Mouse (Mus musculus): Measurements from ENCODE around the gene Madcam1. TPM values are rescaled to one million over a fixed set of nuclear protein-coding genes. Genes with fewer than 3 reads are reported as not detected.

Madcam1 gene
- polyA plus RNA-seq, 1 experiment from 2014 or later = 1.1 TPM

GRCm38 (mm10) chr10:79707162-79707561, 42.8 kb downstream of the Madcam1 start:
- Histone ChIP-seq H3K27me3 (replicated peaks; ENCODE audit: control insufficient read depth, insufficient read depth, low read length) (no peaks in the 10 kb centered on the region), H3K4me1 (ENCODE audit: control insufficient read depth, insufficient read depth, low read length) (peaks cover 15% of the 10 kb centered on the region), H3K9me3 (replicated peaks; ENCODE audit: control insufficient read depth, low read length) (no peaks in the 10 kb centered on the region), H3K36me3 (ENCODE audit: control insufficient read depth, insufficient read depth, low read length) (peaks cover 39% of the 10 kb centered on the region), H3K4me3 (ENCODE audit: low read depth, low read length) (no peak overlapping the region), H3K9ac (ENCODE audit: low read length) (no peak overlapping the region), H3K27ac (ENCODE audit: low read depth, low read length) (no peak overlapping the region), H3K4me2 (ENCODE audit: low read length) (no peak overlapping the region)
- ATAC-seq = no peak
- DNase-seq (ENCODE audit: low spot score) = no peak
- 91% methylated on average over 1 of the region's 1 CpGs for WGBS

DNA sequence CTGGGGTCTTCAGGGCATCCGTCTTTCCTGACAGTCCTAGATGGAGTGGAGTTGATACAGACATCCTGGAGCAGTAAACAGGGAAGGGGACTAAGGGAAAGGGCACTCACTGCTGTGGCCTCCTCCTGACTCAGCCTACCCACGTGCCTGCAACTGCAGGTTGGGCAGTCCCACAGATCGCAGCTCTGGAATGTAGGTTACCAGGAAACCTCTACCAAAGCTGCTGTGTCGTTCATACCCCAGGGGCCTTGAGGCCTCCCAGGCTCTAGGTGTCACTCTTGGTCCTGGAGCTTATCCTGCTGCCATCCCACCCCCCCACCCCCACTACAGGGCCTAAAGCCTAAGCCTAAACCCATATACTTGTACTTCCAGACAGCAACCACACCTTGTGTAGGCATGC, 43.4 kb downstream of the Madcam1 start:
- 78% methylated on average over 4 of the region's 4 CpGs for WGBS
- ATAC-seq = no peak
- no peak overlapping the region for H3K9ac ChIP-seq (ENCODE audit: low read length)

GRCm38 (mm10) chr10:79708668-79709067, 44.3 kb downstream of the Madcam1 start:
- no peak overlapping the region for H3K4me3 ChIP-seq (ENCODE audit: low read depth, low read length)
- peaks cover 15% of the 10 kb centered on the region for H3K4me1 ChIP-seq (ENCODE audit: control insufficient read depth, insufficient read depth, low read length)
- H3K9ac ChIP-seq (ENCODE audit: low read length) = no peak overlapping the region
- no peak overlapping the region for H3K4me2 ChIP-seq (ENCODE audit: low read length)
- DNase-seq (ENCODE audit: low spot score) (no peak), ATAC-seq (no peak)
- no peaks in the 10 kb centered on the region for H3K9me3 ChIP-seq (replicated peaks; ENCODE audit: control insufficient read depth, low read length)
- H3K27ac ChIP-seq (ENCODE audit: low read depth, low read length) = no peak overlapping the region
- WGBS = 92% methylated on average over 21 of the region's 21 CpGs
- H3K27me3 ChIP-seq (replicated peaks; ENCODE audit: control insufficient read depth, insufficient read depth, low read length) = no peaks in the 10 kb centered on the region
- H3K36me3 ChIP-seq (ENCODE audit: control insufficient read depth, insufficient read depth, low read length) = peaks cover 40% of the 10 kb centered on the region

More for the DNA sequence above, 43.4 kb downstream of the Madcam1 start:
- no peak overlapping the region for H3K4me2 ChIP-seq (ENCODE audit: low read length)
- H3K4me3 ChIP-seq (ENCODE audit: low read depth, low read length) = no peak overlapping the region
- H3K27me3 ChIP-seq (replicated peaks; ENCODE audit: control insufficient read depth, insufficient read depth, low read length) = no peaks in the 10 kb centered on the region
- H3K9me3 ChIP-seq (replicated peaks; ENCODE audit: control insufficient read depth, low read length) = no peaks in the 10 kb centered on the region
- H3K27ac ChIP-seq (ENCODE audit: low read depth, low read length) = no peak overlapping the region
- peaks cover 15% of the 10 kb centered on the region for H3K4me1 ChIP-seq (ENCODE audit: control insufficient read depth, insufficient read depth, low read length)
- no peak for DNase-seq (ENCODE audit: low spot score)
- H3K36me3 ChIP-seq (ENCODE audit: control insufficient read depth, insufficient read depth, low read length) = peaks cover 40% of the 10 kb centered on the region

- no peak for ATAC-seq
- no peak overlapping the region for H3K27ac ChIP-seq (ENCODE audit: low read depth, low read length)
- H3K27me3 ChIP-seq (replicated peaks; ENCODE audit: control insufficient read depth, insufficient read depth, low read length) = no peaks in the 10 kb centered on the region
- H3K4me3 ChIP-seq (ENCODE audit: low read depth, low read length) = no peak overlapping the region
- no peak overlapping the region for H3K4me2 ChIP-seq (ENCODE audit: low read length)
- no peak for DNase-seq (ENCODE audit: low spot score)
- H3K9me3 ChIP-seq (replicated peaks; ENCODE audit: control insufficient read depth, low read length) = no peaks in the 10 kb centered on the region
- WGBS = 87% methylated on average over 7 of the region's 7 CpGs
- peaks cover 15% of the 10 kb centered on the region for H3K4me1 ChIP-seq (ENCODE audit: control insufficient read depth, insufficient read depth, low read length)
- peaks cover 40% of the 10 kb centered on the region for H3K36me3 ChIP-seq (ENCODE audit: control insufficient read depth, insufficient read depth, low read length)
- no peak overlapping the region for H3K9ac ChIP-seq (ENCODE audit: low read length)
Measured at GRCm38 (mm10) chr10:79709307-79709706, 44.9 kb downstream of the Madcam1 start.

DNA sequence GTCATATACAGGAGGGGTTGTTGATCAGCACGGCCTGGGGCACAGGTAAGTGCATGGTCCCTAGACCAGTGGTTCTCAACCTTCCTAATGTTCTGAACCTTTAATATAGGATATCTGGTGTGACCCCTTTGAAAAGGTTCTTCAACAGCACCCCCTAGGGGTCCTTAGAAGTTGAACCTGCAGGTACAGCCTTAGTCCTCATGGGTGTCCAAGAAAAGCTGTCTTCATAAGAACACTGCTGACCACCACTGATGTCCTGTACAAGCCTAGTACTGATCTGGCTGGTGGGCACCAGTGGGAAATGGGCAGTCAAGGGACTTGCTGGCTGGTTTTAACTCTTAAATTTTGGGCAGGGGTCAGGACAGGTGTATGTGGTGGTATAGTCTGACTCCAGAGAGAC, 47.7 kb downstream of the Madcam1 start:
- Histone ChIP-seq H3K9ac (ENCODE audit: low read length) (no peak overlapping the region), H3K27ac (ENCODE audit: low read depth, low read length) (no peak overlapping the region), H3K4me1 (ENCODE audit: control insufficient read depth, insufficient read depth, low read length) (peaks cover under 1% of the 10 kb centered on the region; the same call in 1 of the 2 replicates), H3K4me3 (ENCODE audit: low read depth, low read length) (no peak overlapping the region), H3K27me3 (replicated peaks; ENCODE audit: control insufficient read depth, insufficient read depth, low read length) (peaks cover 21% of the 10 kb centered on the region), H3K4me2 (ENCODE audit: low read length) (no peak overlapping the region), H3K36me3 (ENCODE audit: control insufficient read depth, insufficient read depth, low read length) (peaks cover 40% of the 10 kb centered on the region), H3K9me3 (replicated peaks; ENCODE audit: control insufficient read depth, low read length) (no peaks in the 10 kb centered on the region)
- ATAC-seq (no peak; the same call in 1 of the 2 replicates), DNase-seq (ENCODE audit: low spot score) (no peak)
- 93% methylated on average over 1 of the region's 1 CpGs for WGBS

- H3K4me2 ChIP-seq (ENCODE audit: low read length) = no peak overlapping the region
- peaks cover 3% of the 10 kb centered on the region; the same call in 1 of the 2 replicates for H3K4me1 ChIP-seq (ENCODE audit: control insufficient read depth, insufficient read depth, low read length)
- no peaks in the 10 kb centered on the region for H3K9me3 ChIP-seq (replicated peaks; ENCODE audit: control insufficient read depth, low read length)
- DNase-seq (ENCODE audit: low spot score) (peak; percentile 79), ATAC-seq (no peak; the same call in 1 of the 2 replicates)
- H3K36me3 ChIP-seq (ENCODE audit: control insufficient read depth, insufficient read depth, low read length) = peaks cover 40% of the 10 kb centered on the region
- 18% methylated on average over 4 of the region's 6 CpGs for WGBS
- H3K27me3 ChIP-seq (replicated peaks; ENCODE audit: control insufficient read depth, insufficient read depth, low read length) = peaks cover 26% of the 10 kb centered on the region
- H3K27ac ChIP-seq (ENCODE audit: low read depth, low read length) = no peak overlapping the region
- H3K4me3 ChIP-seq (ENCODE audit: low read depth, low read length) = no peak overlapping the region
- H3K9ac ChIP-seq (ENCODE audit: low read length) = no peak overlapping the region
Measured at GRCm38 (mm10) chr10:79712499-79713126, 48.3 kb downstream of the Madcam1 start.

GRCm38 (mm10) chr10:79713163-79713562, 48.8 kb downstream of the Madcam1 start:
- WGBS = 27% methylated on average over 1 of the region's 1 CpGs
- H3K27me3 ChIP-seq (replicated peaks; ENCODE audit: control insufficient read depth, insufficient read depth, low read length) = peaks cover 31% of the 10 kb centered on the region
- H3K9me3 ChIP-seq (replicated peaks; ENCODE audit: control insufficient read depth, low read length) = no peaks in the 10 kb centered on the region
- H3K9ac ChIP-seq (ENCODE audit: low read length) = no peak overlapping the region
- no peak for ATAC-seq
- DNase-seq (ENCODE audit: low spot score) = no peak
- H3K36me3 ChIP-seq (ENCODE audit: control insufficient read depth, insufficient read depth, low read length) = peaks cover 40% of the 10 kb centered on the region
- no peak overlapping the region for H3K4me3 ChIP-seq (ENCODE audit: low read depth, low read length)
- H3K4me2 ChIP-seq (ENCODE audit: low read length) = no peak overlapping the region
- peaks cover 3% of the 10 kb centered on the region; the same call in 1 of the 2 replicates for H3K4me1 ChIP-seq (ENCODE audit: control insufficient read depth, insufficient read depth, low read length)
- no peak overlapping the region for H3K27ac ChIP-seq (ENCODE audit: low read depth, low read length)

DNA sequence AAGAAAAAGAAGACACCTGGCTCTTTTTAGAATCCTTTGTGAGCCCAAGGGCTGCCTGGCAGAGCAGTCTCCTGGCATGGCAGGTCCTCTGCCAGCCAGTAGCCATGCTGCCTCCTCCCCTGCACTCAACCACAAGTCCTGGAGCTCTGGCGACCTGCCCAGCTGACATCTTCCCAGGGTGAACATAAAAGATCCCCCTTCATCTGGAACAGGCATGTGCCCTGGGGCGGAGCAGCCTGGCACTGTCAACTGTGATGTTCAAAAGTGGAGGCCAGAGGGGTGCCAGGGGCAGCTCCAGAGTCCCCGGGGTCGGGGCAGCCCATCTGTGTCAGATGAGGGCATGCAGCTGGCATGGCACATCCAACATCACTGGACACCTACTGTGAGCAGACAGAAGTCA, 50.6 kb downstream of the Madcam1 start:
- Histone ChIP-seq H3K36me3 (ENCODE audit: control insufficient read depth, insufficient read depth, low read length) (peaks cover 22% of the 10 kb centered on the region), H3K4me3 (ENCODE audit: low read depth, low read length) (no peak overlapping the region), H3K27me3 (replicated peaks; ENCODE audit: control insufficient read depth, insufficient read depth, low read length) (peaks cover 40% of the 10 kb centered on the region), H3K9me3 (replicated peaks; ENCODE audit: control insufficient read depth, low read length) (no peaks in the 10 kb centered on the region), H3K27ac (ENCODE audit: low read depth, low read length) (no peak overlapping the region), H3K4me1 (ENCODE audit: control insufficient read depth, insufficient read depth, low read length) (peaks cover 3% of the 10 kb centered on the region; the same call in 1 of the 2 replicates), H3K4me2 (ENCODE audit: low read length) (no peak overlapping the region), H3K9ac (ENCODE audit: low read length) (no peak overlapping the region)
- ATAC-seq = no peak
- WGBS = 42% methylated on average over 4 of the region's 4 CpGs
- no peak for DNase-seq (ENCODE audit: low spot score)

GRCm38 (mm10) chr10:79716254-79716987, 52.1 kb downstream of the Madcam1 start, which contains the start of gene Hcn2:
Hcn2 (plus strand) TSS chr10:79716634.
- H3K27me3 ChIP-seq (replicated peaks; ENCODE audit: control insufficient read depth, insufficient read depth, low read length) = peaks cover 40% of the 10 kb centered on the region
- peak within 1 kb of the TSS; percentile 95 for H3K4me2 ChIP-seq (ENCODE audit: low read length)
- DNase-seq (ENCODE audit: low spot score) (no peak), ATAC-seq (peak; percentile 67)
- H3K9ac ChIP-seq (ENCODE audit: low read length) = peak within 1 kb of the TSS; percentile 69
- no peaks in the 10 kb centered on the region for H3K9me3 ChIP-seq (replicated peaks; ENCODE audit: control insufficient read depth, low read length)
- peak within 1 kb of the TSS; percentile 59 for H3K4me3 ChIP-seq (ENCODE audit: low read depth, low read length)
- peaks cover 8% of the 10 kb centered on the region for H3K36me3 ChIP-seq (ENCODE audit: control insufficient read depth, insufficient read depth, low read length)
- WGBS = 1% methylated on average over 49 of the region's 91 CpGs
- H3K27ac ChIP-seq (ENCODE audit: low read depth, low read length) = no peak within 1 kb of the TSS
- H3K4me1 ChIP-seq (ENCODE audit: control insufficient read depth, insufficient read depth, low read length) = peaks cover 3% of the 10 kb centered on the region; the same call in 1 of the 2 replicates

Measured in forebrain, embryonic 14.5 days (tissue).